Mouse (Mus musculus) forebrain, embryonic 11.5 days (tissue): ENCODE data around the gene Litaf. TPM values are rescaled to one million over a fixed set of nuclear protein-coding genes. Genes with fewer than 3 reads are reported as not detected.

Experiments used
- ATAC-seq: fragments of 200-750 bp; cut with Nextera tagmentation; replicated peaks from 2 replicates; pipeline ENCODE4 v1.8.0; 2017; ENCODE audit warnings: moderate TSS enrichment; ENCODE audit not compliant: low FRiP score
- DNase-seq: peaks from one replicate; pipeline ENCODE4 v3.0.0-alpha.2; 2017; ENCODE audit warnings: low spot score
- H3K27ac ChIP-seq: fragments of 300-500 bp; sonication (generic); 2 replicates; pipeline ENCODE4 v1.5.1; 2014; ENCODE audit warnings: low read depth, low read length
- H3K27me3 ChIP-seq: fragments of 300-500 bp; sonication (generic); 2 replicates; pipeline ENCODE4 v1.6.1; 2014; ENCODE audit warnings: mild to moderate bottlenecking, low read length, mixed read lengths; ENCODE audit not compliant: control insufficient read depth, insufficient read depth
- H3K36me3 ChIP-seq: fragments of 300-500 bp; sonication (generic); 2 replicates; pipeline ENCODE4 v1.6.1; 2014; ENCODE audit warnings: mild to moderate bottlenecking, low read length, moderate library complexity, mixed read lengths; ENCODE audit not compliant: control insufficient read depth, insufficient read depth
- H3K4me1 ChIP-seq: fragments of 300-500 bp; sonication (generic); replicated peaks from 2 replicates; pipeline ENCODE4 v1.6.1; 2014; ENCODE audit warnings: low read length, mixed read lengths; ENCODE audit not compliant: control insufficient read depth, insufficient read depth
- H3K4me2 ChIP-seq: fragments of 300-500 bp; sonication (generic); 2 replicates; pipeline ENCODE4 v1.6.1; 2014; ENCODE audit warnings: low read depth, mild to moderate bottlenecking, low read length, moderate library complexity, mixed read lengths; ENCODE audit not compliant: severe bottlenecking
- H3K4me3 ChIP-seq: fragments of 300-500 bp; sonication (generic); 2 replicates; pipeline ENCODE4 v1.5.1; 2014; ENCODE audit warnings: low read depth, low read length
- H3K9ac ChIP-seq: fragments of 300-500 bp; sonication (generic); 2 replicates; pipeline ENCODE4 v1.6.1; 2014; ENCODE audit warnings: low read length
- H3K9me3 ChIP-seq: fragments of 300-500 bp; sonication (generic); 2 replicates; pipeline ENCODE4 v1.6.1; 2016; ENCODE audit warnings: low read length, mixed read lengths; ENCODE audit not compliant: control insufficient read depth
- WGBS: fragments of 180-500 bp; shearing (Covaris S2); extraction: QIAGEN DNeasy Blood & Tissue Kit; methylation state at CpG from one replicate; pipeline ENCODE4 v1.1.7; 2014; 5-methylcytosine and 5-hydroxymethylcytosine counted together
- polyA plus RNA-seq: library from polyadenylated mRNA; unstranded; fragments of >200 nt; fragmentation: Nextera tagmentation; extraction: Ambion mirVana; gene quantifications from 2 replicates; pipeline ENCODE4 v1.2.1, GENCODE M21; 2014

Litaf gene
- polyA plus RNA-seq, 1 experiment from 2014 or later: 52.0 TPM

DNA sequence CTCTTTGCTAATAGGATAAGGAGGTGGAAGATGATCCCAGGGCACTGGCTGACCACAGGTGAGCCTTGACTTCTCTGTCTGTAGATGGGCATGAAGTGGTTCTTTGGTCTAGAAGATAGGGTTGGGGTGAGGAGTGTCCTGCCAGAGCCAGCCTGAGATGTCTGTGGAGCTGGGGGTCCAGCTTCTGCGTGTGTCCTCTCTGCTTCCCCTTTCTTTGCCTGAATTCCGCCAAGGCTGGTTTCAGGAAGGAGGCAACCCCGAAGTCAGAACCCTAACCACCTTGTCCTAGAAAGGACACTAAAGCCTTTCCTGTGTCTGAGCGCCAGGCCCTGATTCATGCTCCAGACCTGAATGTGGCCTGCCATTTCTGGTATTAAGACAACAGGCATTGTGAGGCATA, 54.0 kb downstream of the Litaf start:
- H3K4me1 ChIP-seq: 0 out of 2 replicates have a peak, but pooled peaks cover 3% of the 10 kb centered on the region
- no peak for DNase-seq
- no peak for ATAC-seq
- H3K4me2 ChIP-seq: no peak overlapping the region
- no peaks in the 10 kb centered on the region for H3K27me3 ChIP-seq
- no peak overlapping the region for H3K4me3 ChIP-seq
- H3K9me3 ChIP-seq: no peaks in the 10 kb centered on the region
- H3K27ac ChIP-seq: no peak overlapping the region
- WGBS: 89% methylated on average over 4 of the region's 4 CpGs
- H3K9ac ChIP-seq: no peak overlapping the region
- H3K36me3 ChIP-seq: no peaks in the 10 kb centered on the region

- no peak overlapping the region for H3K4me3 ChIP-seq
- H3K9ac ChIP-seq: no peak overlapping the region
- no peaks in the 10 kb centered on the region for H3K36me3 ChIP-seq
- WGBS: 67% methylated on average over 2 of the region's 2 CpGs
- DNase-seq (no peak), ATAC-seq (no peak)
- H3K4me2 ChIP-seq: no peak overlapping the region
- H3K27me3 ChIP-seq: no peaks in the 10 kb centered on the region
- H3K9me3 ChIP-seq: no peaks in the 10 kb centered on the region
- H3K27ac ChIP-seq: no peak overlapping the region
- H3K4me1 ChIP-seq: 0 out of 2 replicates have a peak, but pooled peaks cover 3% of the 10 kb centered on the region
Measured at GRCm38 (mm10) chr16:11011206-11011605, 54.8 kb downstream of the Litaf start.

GRCm38 (mm10) chr16:11010270-11010669, 55.7 kb downstream of the Litaf start:
- H3K4me1 ChIP-seq: 0 out of 2 replicates have a peak, but pooled peaks cover 3% of the 10 kb centered on the region
- no peak overlapping the region for H3K4me3 ChIP-seq
- H3K27ac ChIP-seq: no peak overlapping the region
- H3K4me2 ChIP-seq: no peak overlapping the region
- H3K27me3 ChIP-seq: no peaks in the 10 kb centered on the region
- H3K9ac ChIP-seq: no peak overlapping the region
- no peaks in the 10 kb centered on the region for H3K36me3 ChIP-seq
- ATAC-seq (no peak), DNase-seq (no peak)
- 91% methylated on average over 4 of the region's 4 CpGs for WGBS
- H3K9me3 ChIP-seq: no peaks in the 10 kb centered on the region

- H3K9ac ChIP-seq: peak overlapping the region; percentile 21
Measured at GRCm38 (mm10) chr16:11008162-11008991, 57.6 kb downstream of the Litaf start.

DNA sequence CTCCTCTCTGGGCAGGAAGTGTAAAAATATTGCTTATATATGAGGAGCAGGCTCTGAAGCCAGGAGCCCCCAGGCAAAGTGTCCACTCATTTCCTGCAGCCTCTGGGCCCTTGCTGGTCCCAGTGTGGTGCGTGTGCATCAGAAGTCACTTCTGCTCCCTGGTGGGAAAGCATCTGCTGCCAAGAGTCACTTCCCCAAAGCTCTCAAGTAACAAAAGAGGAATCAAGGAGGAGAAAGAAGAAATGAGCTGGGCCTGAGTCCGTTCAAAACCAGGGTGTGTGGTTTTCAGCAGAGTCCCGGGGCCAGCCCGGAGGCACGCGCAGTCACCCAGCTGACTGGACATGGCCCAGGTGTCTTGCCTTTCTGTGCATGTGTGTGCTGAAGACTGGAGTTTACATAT, 59.9 kb downstream of the Litaf start:
- no peak for ATAC-seq
- Histone ChIP-seq H3K9me3 (no peaks in the 10 kb centered on the region; the same call in 1 of the 2 replicates), H3K27ac (no peak overlapping the region), H3K4me3 (no peak overlapping the region), H3K4me1 (0 out of 2 replicates have a peak, but pooled peaks cover 3% of the 10 kb centered on the region), H3K27me3 (no peaks in the 10 kb centered on the region), H3K36me3 (no peaks in the 10 kb centered on the region), H3K4me2 (no peak overlapping the region), H3K9ac (no peak overlapping the region)
- DNase-seq: no peak
- WGBS: 76% methylated on average over 6 of the region's 6 CpGs

More at GRCm38 (mm10) chr16:11008162-11008991, 57.6 kb downstream of the Litaf start:
- H3K9me3 ChIP-seq: no peaks in the 10 kb centered on the region; the same call in 1 of the 2 replicates
- H3K4me3 ChIP-seq: no peak overlapping the region
- no peaks in the 10 kb centered on the region for H3K36me3 ChIP-seq
- peak; percentile 79 for DNase-seq
- WGBS: 39% methylated on average over 15 of the region's 15 CpGs
- H3K27me3 ChIP-seq: no peaks in the 10 kb centered on the region
- peak overlapping the region; percentile 67 for H3K27ac ChIP-seq
- 0 out of 2 replicates have a peak, but pooled peaks cover 3% of the 10 kb centered on the region for H3K4me1 ChIP-seq
- H3K4me2 ChIP-seq: no peak overlapping the region
- ATAC-seq: peak; percentile 76

DNA sequence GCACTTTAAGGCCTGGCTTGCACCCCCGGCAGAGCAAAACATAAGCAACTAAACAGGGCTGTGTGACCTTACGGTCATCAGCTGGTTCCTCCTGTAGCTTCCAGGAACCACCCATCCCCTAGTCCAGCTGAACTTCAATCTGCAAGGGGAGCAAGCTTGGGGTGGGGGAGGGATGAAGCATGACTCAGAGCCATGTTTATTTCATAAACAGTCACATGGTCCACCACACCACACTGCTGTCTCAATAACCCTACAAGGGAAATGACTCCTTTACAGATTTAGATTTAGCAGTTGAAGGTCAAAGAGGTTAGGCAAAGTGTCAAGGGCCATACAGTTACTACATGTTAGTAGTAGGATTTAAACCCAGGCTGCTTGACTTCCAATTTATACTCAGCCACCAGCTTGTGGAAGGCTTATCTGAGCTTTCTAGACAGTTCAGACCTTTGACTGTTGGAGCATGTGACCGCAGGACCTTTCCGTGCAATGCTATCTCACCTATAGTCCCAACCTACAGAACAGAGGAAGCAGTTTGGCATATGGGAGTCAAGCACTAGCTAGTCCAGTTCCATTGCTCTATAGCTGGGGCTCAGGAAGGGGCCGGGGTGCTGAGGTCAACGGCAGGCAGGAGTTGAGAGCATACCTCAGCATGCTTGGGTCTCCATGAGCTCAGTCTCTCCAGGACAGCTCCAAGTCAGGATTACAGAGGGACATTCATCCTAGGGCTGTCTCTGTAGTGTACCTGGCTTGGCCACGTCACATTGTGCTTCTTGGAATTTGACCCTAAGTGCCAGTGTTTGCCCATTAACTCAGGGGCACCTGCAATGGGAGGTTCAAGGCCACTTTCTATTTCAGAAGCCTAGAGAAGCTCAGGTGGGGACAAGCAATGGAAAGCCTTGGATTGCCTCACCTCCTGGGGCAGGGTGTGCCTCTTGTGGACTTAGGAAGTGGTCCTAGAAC, 64.0 kb downstream of the Litaf start:
- Histone ChIP-seq H3K9ac (no peak overlapping the region), H3K9me3 (no peaks in the 10 kb centered on the region; the same call in 1 of the 2 replicates), H3K27me3 (no peaks in the 10 kb centered on the region), H3K4me3 (no peak overlapping the region), H3K4me2 (no peak overlapping the region), H3K4me1 (no peaks in the 10 kb centered on the region), H3K27ac (no peak overlapping the region), H3K36me3 (no peaks in the 10 kb centered on the region)
- 91% methylated on average over 7 of the region's 7 CpGs for WGBS
- no peak for DNase-seq
- no peak for ATAC-seq

GRCm38 (mm10) chr16:10999809-11000208, 66.1 kb downstream of the Litaf start:
- 72% methylated on average over 3 of the region's 3 CpGs for WGBS
- no peak for DNase-seq

GRCm38 (mm10) chr16:10998224-10998623, 67.7 kb downstream of the Litaf start:
- ATAC-seq (no peak), DNase-seq (no peak)
- H3K4me1 ChIP-seq: peaks cover 2% of the 10 kb centered on the region; the same call in 1 of the 2 replicates
- no peaks in the 10 kb centered on the region for H3K36me3 ChIP-seq
- no peak overlapping the region for H3K27ac ChIP-seq
- 83% methylated on average over 9 of the region's 9 CpGs for WGBS
- no peak overlapping the region for H3K4me3 ChIP-seq
- no peak overlapping the region for H3K9ac ChIP-seq
- no peaks in the 10 kb centered on the region for H3K27me3 ChIP-seq
- H3K9me3 ChIP-seq: no peaks in the 10 kb centered on the region
- no peak overlapping the region for H3K4me2 ChIP-seq

More at GRCm38 (mm10) chr16:10999809-11000208, 66.1 kb downstream of the Litaf start:
- H3K9ac ChIP-seq: no peak overlapping the region
- no peaks in the 10 kb centered on the region for H3K4me1 ChIP-seq
- no peak overlapping the region for H3K4me3 ChIP-seq
- no peaks in the 10 kb centered on the region for H3K36me3 ChIP-seq
- no peak for ATAC-seq
- no peaks in the 10 kb centered on the region for H3K27me3 ChIP-seq
- no peak overlapping the region for H3K27ac ChIP-seq
- no peaks in the 10 kb centered on the region; the same call in 1 of the 2 replicates for H3K9me3 ChIP-seq
- no peak overlapping the region for H3K4me2 ChIP-seq
